In genomic region chr9:69289056-69290017, GRCm38 (mm10) we compare ENCODE assay signal across 8 mouse cellular contexts.
DNase-seq lines count a peak whose midpoint lies in the region; ATAC-seq and TF ChIP-seq lines count a peak whose summit lies in the region.

No protein-coding gene starts in this region.

- peaks cover 4% of the 10 kb centered on the region; the same call in 1 of the 2 replicates for H3K4me1 ChIP-seq in embryonic facial prominence, embryonic 11.5 days (ENCODE audit: control insufficient read depth, insufficient read depth, low read length)
- peaks cover 1% of the 10 kb centered on the region; the same call in 1 of the 2 replicates for H3K4me1 ChIP-seq in heart, adult 2 months (ENCODE audit: control insufficient read depth, insufficient read depth, low read length)
- no peaks in the 10 kb centered on the region; the same call in 1 of the 2 replicates for H3K4me1 ChIP-seq in kidney, adult 2 months (ENCODE audit: control insufficient read depth, insufficient read depth, low read length)
- peaks cover 41% of the 10 kb centered on the region for H3K4me1 ChIP-seq in limb, embryonic 12.5 days (replicated peaks)
- H3K4me1 ChIP-seq in midbrain, embryonic 13.5 days (replicated peaks), result peaks cover 22% of the 10 kb centered on the region
- no peaks in the 10 kb centered on the region; the same call in 1 of the 2 replicates for H3K4me1 ChIP-seq in small intestine, adult 2 months (ENCODE audit: control insufficient read depth, insufficient read depth, insufficient read length, low read length)

- WGBS in embryonic facial prominence, embryonic 11.5 days, result under 1% methylated on average over 51 of the region's 59 CpGs
- 2% methylated on average over 54 of the region's 59 CpGs for WGBS in heart, adult 2 months
- 3% methylated on average over 59 of the region's 59 CpGs for WGBS in kidney, adult 2 months
- under 1% methylated on average over 59 of the region's 59 CpGs for WGBS in limb, embryonic 12.5 days
- WGBS in midbrain, embryonic 13.5 days, result under 1% methylated on average over 59 of the region's 59 CpGs
- WGBS in small intestine, adult 2 months, result 2% methylated on average over 59 of the region's 59 CpGs

- peak; percentile 68 for TF ChIP-seq POLR2A in heart, adult 2 months (IDR thresholded peaks at IDR 0.05; ENCODE audit: insufficient read depth, low read depth, low read length)
- peak; percentile 51 for TF ChIP-seq POLR2A in kidney, adult 2 months (IDR thresholded peaks at IDR 0.05; ENCODE audit: low read depth, low read length)
- TF ChIP-seq POLR2A in small intestine, adult 2 months (IDR thresholded peaks at IDR 0.05; ENCODE audit: low read depth, low read length), result no peak

- no peak for TF ChIP-seq EP300 in heart, adult 2 months (IDR thresholded peaks at IDR 0.05; ENCODE audit: insufficient read depth, low read depth, low read length)

- peak; percentile 83 for ATAC-seq in embryonic facial prominence, embryonic 11.5 days (replicated peaks; ENCODE audit: insufficient number of reproducible peaks, low FRiP score, low TSS enrichment, low read depth)
- ATAC-seq in limb, embryonic 12.5 days (ENCODE audit: insufficient number of reproducible peaks, insufficient read depth, low FRiP score, low TSS enrichment, low read depth), result peak; percentile 78
- peak; percentile 97 for ATAC-seq in midbrain, embryonic 13.5 days
- ATAC-seq in erythroid progenitor cell, adult 5-6 weeks (replicated peaks; ENCODE audit: low FRiP score, poor library complexity, severe bottlenecking), result no peak

- intact Hi-C loops in heart, adult 2 months (cut with DNase I), result loop anchor here (5.0 to 10.0 kb wide), 3 partner anchors 162 to 1275 kb away; no protein-coding TSS in a partner anchor

- H3K9ac ChIP-seq in embryonic facial prominence, embryonic 11.5 days (replicated peaks; ENCODE audit: low read length), result peak overlapping the region; percentile 75
- peak overlapping the region; percentile 94 for H3K9ac ChIP-seq in heart, adult 2 months (ENCODE audit: low read depth, low read length)
- H3K9ac ChIP-seq in limb, embryonic 12.5 days (replicated peaks), result peak overlapping the region; percentile 72
- H3K9ac ChIP-seq in midbrain, embryonic 13.5 days (replicated peaks), result peak overlapping the region; percentile 63

- H3K27ac ChIP-seq in embryonic facial prominence, embryonic 11.5 days (replicated peaks; ENCODE audit: low read depth, low read length), result peak overlapping the region; percentile 52
- H3K27ac ChIP-seq in heart, adult 2 months, result peak overlapping the region; percentile 92
- peak overlapping the region; percentile 91 for H3K27ac ChIP-seq in kidney, adult 2 months (ENCODE audit: insufficient read depth, low read depth, low read length)
- H3K27ac ChIP-seq in limb, embryonic 12.5 days, result peak overlapping the region; percentile 64
- H3K27ac ChIP-seq in midbrain, embryonic 13.5 days, result peak overlapping the region; percentile 62
- peak overlapping the region; percentile 16; the same call in 1 of the 2 replicates for H3K27ac ChIP-seq in small intestine, adult 2 months (ENCODE audit: insufficient read depth, low read depth, low read length)

- no peaks in the 10 kb centered on the region for H3K9me3 ChIP-seq in embryonic facial prominence, embryonic 11.5 days (replicated peaks; ENCODE audit: control insufficient read depth, low read length)
- no peaks in the 10 kb centered on the region for H3K9me3 ChIP-seq in limb, embryonic 12.5 days
- H3K9me3 ChIP-seq in midbrain, embryonic 13.5 days, result no peaks in the 10 kb centered on the region

- peak overlapping the region; percentile 95 for H3K4me2 ChIP-seq in embryonic facial prominence, embryonic 11.5 days (ENCODE audit: low read depth, low read length)
- H3K4me2 ChIP-seq in limb, embryonic 12.5 days, result peak overlapping the region; percentile 96
- H3K4me2 ChIP-seq in midbrain, embryonic 13.5 days (replicated peaks), result peak overlapping the region; percentile 70

- H3K27me3 ChIP-seq in embryonic facial prominence, embryonic 11.5 days (ENCODE audit: control insufficient read depth, insufficient read depth, low read length), result no peaks in the 10 kb centered on the region
- no peaks in the 10 kb centered on the region for H3K27me3 ChIP-seq in heart, adult 2 months (ENCODE audit: control insufficient read depth, insufficient read depth, low read length)
- no peaks in the 10 kb centered on the region for H3K27me3 ChIP-seq in kidney, adult 2 months (replicated peaks; ENCODE audit: control insufficient read depth, insufficient read depth, low read length)
- peaks cover 25% of the 10 kb centered on the region for H3K27me3 ChIP-seq in limb, embryonic 12.5 days
- peaks cover 45% of the 10 kb centered on the region for H3K27me3 ChIP-seq in midbrain, embryonic 13.5 days
- peaks cover 12% of the 10 kb centered on the region; the same call in 1 of the 2 replicates for H3K27me3 ChIP-seq in small intestine, adult 2 months (ENCODE audit: control insufficient read depth, insufficient read depth, low read length)

- DNase-seq in adrenal gland, postnatal 10 days, result peak; percentile 92
- DNase-seq in embryonic facial prominence, embryonic 11.5 days (ENCODE audit: low spot score), result peak; percentile 85
- peak; percentile 92 to 94 for DNase-seq in heart, adult 2 months
- DNase-seq in kidney, adult 2 months, result peak; percentile 96

- H3K4me3 ChIP-seq in embryonic facial prominence, embryonic 11.5 days (ENCODE audit: low read depth, low read length), result peak overlapping the region; percentile 77
- H3K4me3 ChIP-seq in heart, adult 2 months, result peak overlapping the region; percentile 97
- peak overlapping the region; percentile 92 for H3K4me3 ChIP-seq in kidney, adult 2 months (ENCODE audit: insufficient read depth, low read depth, low read length)
- peak overlapping the region; percentile 69 for H3K4me3 ChIP-seq in limb, embryonic 12.5 days (replicated peaks)
- H3K4me3 ChIP-seq in midbrain, embryonic 13.5 days (replicated peaks), result peak overlapping the region; percentile 59
- H3K4me3 ChIP-seq in small intestine, adult 2 months (ENCODE audit: low read depth, low read length), result peak overlapping the region; percentile 64

- peak; percentile 48 for TF ChIP-seq CTCF in heart, adult 2 months (IDR thresholded peaks at IDR 0.05)
- TF ChIP-seq CTCF in kidney, adult 2 months (conservative IDR thresholded peaks at IDR 0.05; ENCODE audit: insufficient read depth, insufficient read length, low read depth, low read length), result 0 out of 2 replicates have a peak, but pooled peaks have one; percentile 12
- no peak for TF ChIP-seq CTCF in small intestine, adult 2 months (IDR thresholded peaks at IDR 0.05; ENCODE audit: extremely low read depth, insufficient read length, insufficient replicate concordance, low read depth, low read length)

- peaks cover 2% of the 10 kb centered on the region for H3K79me2 ChIP-seq in heart, adult 2 months (replicated peaks; ENCODE audit: control insufficient read depth, insufficient read depth, low read length)

- no peaks in the 10 kb centered on the region for H3K36me3 ChIP-seq in embryonic facial prominence, embryonic 11.5 days (replicated peaks; ENCODE audit: control insufficient read depth, insufficient read depth, low read depth, low read length)
- H3K36me3 ChIP-seq in heart, adult 2 months (ENCODE audit: control insufficient read depth, insufficient read depth, low read length), result no peaks in the 10 kb centered on the region; the same call in 1 of the 2 replicates
- no peaks in the 10 kb centered on the region for H3K36me3 ChIP-seq in kidney, adult 2 months (ENCODE audit: control insufficient read depth, insufficient read depth, low read length)
- H3K36me3 ChIP-seq in limb, embryonic 12.5 days, result no peaks in the 10 kb centered on the region
- no peaks in the 10 kb centered on the region for H3K36me3 ChIP-seq in midbrain, embryonic 13.5 days
- H3K36me3 ChIP-seq in small intestine, adult 2 months (ENCODE audit: control insufficient read depth, insufficient read depth, low read length), result no peaks in the 10 kb centered on the region

Comparison
In these comparisons a context has a peak if more than half of its experiments do, and no peak if none do; other contexts are left out.
1. H3K27ac ChIP-seq: peak in every context shown above with its lines; median percentile 92 in heart, adult 2 months; 91 in kidney, adult 2 months; 64 in limb, embryonic 12.5 days; 62 in midbrain, embryonic 13.5 days; 52 in embryonic facial prominence, embryonic 11.5 days; 16 in small intestine, adult 2 months.